Mouse (Mus musculus): ENCODE results near the gene Gm17545.
"Not testable (repeated sequence)": the region's sequence is repeated elsewhere in the genome, so short reads cannot be mapped to it uniquely, and the experiment has no call there.

Gm17545 gene

DNA sequence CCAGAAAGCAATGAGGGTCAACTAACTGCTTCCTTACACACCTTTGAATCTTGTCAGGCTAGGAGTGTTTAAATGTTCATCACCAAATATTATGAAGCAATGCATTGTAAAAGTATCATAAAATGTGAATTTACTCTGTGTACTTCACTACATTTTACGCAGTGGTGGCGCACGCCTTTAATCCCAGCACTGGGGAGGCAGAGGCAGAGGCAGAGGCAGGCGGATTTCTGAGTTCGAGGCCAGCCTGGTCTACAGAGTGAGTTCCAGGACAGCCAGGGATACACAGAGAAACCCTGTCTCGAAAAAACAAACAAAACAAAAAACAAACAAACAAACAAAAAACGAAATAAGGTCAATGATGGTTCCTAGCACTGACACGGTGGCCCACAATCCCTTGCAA is at the start of gene Gm17545:
Gm17545 (plus strand) TSS at position 301 of the 400 bp plus-strand sequence.
- not testable (repeated sequence) for DNase-seq

DNA sequence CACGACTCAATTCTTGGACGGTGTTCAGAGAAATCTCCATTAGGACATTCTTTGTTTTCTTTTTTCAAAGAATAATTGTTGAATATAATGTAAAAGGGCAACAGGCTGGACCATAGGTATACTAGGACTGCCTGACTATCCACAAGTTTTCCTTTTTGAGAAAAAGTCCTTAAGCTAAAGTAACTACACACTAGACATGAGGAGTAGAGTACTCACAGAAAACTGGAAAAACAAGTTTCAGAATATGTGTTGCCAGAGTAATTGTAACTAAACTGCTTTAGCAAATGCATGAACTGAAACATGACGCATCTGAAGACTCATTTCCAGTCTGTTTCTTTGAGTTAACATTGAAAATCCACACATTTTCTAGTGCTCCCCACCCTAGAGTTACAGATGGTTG is 48.7 kb upstream of the Gm17545 start:
- no peak for DNase-seq

DNA sequence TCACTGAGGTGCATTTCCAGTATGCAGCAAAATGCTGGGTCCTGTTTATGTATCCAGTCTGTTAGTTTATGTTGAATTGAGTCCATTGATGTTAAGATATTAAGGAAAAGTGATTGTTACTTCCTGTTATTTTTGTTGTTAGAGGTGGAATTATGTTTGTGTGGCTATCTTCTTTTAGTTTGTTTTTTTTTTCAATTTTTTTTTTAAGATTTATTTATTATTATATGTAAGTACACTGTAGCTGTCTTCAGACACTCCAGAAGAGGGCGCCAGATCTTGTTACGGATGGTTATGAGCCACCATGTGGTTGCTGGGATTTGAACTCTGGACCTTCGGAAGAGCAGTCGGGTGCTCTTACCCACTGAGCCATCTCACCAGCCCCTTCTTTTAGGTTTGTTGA is 46.5 kb upstream of the Gm17545 start:
- DNase-seq: not testable (repeated sequence)

DNA sequence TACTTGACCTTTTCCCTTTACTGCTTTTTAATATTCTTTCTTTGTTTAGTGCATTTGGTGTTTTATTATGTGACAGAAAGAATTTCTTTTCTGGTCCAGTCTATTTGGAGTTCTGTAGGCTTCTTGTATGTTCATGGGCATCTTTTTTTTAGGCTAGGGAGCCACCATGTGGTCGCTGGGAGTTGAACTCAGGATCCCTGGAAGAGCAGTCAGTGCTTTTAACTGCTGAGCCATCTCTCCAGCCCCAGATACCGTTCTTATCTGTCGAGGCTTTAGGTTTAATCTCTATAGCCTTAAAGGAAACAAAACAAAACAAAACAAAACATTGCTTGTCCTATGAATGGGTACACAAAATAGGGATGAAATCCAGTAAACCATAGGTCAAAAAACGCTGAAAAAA is 45.7 kb upstream of the Gm17545 start:
- peak; percentile 16 for DNase-seq

DNA sequence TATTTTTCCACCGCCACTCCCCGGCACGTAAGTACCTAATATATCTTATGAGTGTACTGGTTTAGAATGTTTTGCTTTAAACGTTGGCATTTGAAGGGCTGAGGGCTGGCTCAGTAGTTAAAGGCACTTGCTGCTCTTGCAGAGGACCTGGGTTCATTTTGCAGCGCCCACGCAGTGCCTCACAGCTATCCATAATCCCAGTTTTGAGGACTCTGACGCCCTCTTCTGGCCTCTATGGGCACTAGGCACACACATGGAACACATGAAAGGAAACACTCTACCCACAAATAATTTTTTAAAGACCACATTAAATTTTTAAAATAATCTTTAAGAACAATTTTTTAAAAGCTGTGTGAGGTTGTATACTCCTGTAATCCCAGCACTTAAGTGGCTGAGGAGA is 44.6 kb upstream of the Gm17545 start:
- no peak for DNase-seq

DNA sequence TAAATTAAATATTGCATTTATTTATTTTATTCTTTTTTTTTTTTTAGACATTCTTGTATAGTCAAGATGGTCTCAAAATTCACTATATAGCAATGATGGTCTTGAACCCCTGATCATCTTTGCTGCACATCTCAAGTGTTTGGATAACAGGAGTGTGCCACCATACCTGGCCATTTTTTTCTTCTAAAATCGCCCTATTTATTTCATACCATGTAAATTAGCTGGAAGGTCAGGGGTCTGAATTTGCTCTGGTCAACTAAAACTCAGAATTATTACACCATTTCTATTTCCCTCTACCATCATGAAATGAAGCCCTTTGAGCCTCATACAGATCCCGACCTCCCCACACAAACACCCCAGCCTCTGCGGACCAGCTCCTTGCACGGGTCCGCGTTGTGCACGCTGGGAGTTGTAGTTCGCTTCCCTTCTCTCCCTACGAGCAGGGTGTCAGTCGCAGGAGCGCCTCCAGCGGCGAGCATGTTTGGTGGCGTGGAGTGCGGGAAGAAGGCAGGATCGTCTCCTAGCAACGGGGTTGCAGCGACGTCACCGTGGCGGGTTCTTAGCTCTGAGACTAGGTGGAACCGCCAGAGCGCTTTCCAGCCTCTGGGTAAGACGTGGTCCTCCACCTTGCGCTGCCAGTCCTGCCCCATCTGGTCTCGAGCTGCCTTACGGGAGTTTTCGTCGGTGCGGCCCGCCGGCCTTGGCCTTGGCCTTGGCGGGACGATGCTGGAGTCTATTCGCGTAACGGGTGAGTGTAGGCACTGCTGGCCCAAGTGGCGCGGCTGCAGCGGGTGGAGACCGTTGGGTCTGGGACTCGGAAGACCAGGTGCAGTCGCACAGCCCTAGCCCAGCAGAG is 42.9 kb upstream of the Gm17545 start, which contains the start of gene 9530077C05Rik:
9530077C05Rik (plus strand) TSS at position 512 of the 856 bp plus-strand sequence.
- DNase-seq: peak; percentile 96

DNA sequence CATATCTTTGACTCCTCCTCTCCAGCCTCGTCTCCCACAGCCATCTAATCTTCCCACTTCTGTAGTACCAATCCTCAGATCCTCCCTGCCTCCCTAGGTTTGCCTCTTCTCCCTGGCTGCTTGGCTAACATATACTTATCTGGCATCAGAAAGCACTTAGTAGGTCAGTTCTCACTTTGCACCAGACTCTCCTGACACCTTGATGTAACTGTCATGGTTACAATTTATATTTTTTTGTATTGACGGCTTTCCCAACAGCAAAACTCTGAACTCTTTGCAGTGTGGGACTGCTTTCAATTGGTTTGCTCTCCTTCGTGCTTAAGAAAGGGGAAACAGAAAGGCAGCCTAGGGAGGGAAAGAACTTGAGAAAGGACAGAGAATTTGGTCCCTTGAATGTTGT is 37.9 kb upstream of the Gm17545 start:
- no peak for DNase-seq

DNA sequence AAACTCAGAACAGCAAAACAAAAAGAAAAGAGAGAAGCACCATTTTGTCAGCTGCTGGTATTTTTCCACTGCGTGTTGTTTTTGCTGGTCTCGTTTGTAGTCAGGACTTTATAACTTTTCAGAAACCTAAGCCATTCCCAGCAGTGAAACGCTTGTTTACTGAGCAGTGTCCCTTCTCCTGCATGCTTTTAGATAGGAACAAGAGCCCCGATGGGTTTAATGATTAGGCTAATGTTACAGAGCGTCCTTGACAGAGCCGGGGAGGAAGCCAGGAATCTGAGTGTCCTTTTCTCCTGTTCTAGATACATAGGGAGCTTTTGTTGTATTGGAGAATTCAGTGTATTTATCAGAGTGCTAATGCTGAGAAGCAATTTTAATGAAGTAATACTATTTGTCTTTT is 36.5 kb upstream of the Gm17545 start:
- no peak for DNase-seq

DNA sequence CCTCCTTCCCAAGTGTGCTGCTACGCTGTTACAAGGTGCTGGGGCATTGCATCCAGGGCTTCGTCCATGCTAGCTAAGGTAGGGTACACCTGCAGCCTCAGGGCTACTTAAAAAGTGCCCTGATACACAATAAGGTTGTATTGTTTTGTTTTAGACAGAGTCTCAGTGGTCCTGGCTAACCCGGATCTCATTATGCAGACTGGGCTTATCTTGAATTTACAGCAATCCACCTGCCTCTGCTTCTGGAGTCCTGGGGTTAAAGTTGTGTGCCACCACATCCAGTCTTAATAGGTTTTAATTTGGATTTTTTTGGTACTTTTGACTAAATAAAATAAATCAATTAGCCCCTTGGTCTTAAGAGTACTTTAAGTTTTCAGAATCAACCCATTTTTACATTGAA is 34.2 kb upstream of the Gm17545 start:
- no peak for DNase-seq

DNA sequence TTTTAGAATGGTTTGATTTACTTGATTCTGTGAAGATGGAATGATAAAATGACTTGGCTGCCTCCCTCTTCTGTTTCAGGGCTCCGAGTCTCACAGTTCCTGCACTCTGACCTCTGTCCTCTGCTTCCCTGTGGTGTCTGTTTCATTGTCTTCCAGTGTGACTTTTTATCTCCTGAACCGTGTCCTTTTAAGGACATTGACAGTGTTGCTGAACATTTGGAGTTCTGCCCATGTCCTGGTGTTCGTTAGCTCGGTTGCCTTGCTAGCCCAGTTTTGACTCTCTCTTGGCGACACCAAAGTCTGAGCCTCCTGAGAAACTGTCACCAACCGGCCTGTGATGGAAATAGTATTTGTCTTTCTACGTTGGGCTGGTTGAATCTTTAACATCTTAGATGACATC is 33.6 kb upstream of the Gm17545 start:
- no peak for DNase-seq

DNA sequence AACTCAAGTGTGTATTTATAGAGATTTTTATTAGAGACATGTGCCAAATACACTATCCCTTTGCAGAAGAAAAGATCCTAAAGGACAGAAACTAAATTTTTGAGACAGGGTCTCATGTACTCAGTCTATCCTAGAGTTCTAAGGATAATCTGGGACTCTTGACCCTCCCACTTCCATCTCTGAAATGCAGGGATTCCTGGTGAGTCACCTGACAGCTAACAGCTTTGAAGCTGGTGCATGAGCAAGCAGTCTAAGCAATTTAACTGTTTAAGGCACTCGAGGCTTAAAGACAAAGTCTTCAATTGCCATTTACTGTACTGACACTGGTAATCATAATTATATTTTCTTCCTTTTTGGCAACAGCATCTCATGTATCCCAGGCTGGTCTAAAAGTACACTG is 31.5 kb upstream of the Gm17545 start:
- no peak for DNase-seq

DNA sequence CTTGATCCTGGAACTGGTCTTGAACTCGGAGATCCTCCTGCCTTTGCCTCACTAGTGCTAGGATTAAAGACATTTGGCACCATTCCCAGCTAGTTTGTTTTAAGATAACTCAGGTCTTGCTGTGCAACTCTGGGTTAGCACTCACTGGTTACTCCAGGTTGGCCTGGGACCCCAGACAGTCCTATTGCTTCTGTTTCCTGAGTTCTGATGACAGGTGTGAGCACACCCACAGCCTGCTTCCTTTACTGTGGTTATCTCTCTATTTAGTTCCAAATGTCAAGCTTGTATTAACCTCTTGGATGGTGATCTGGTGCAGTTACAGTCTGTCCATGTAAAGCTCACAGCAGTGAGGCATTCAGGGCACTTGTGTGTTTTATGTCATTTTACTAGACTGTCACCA is 30.6 kb upstream of the Gm17545 start:
- no peak for DNase-seq

DNA sequence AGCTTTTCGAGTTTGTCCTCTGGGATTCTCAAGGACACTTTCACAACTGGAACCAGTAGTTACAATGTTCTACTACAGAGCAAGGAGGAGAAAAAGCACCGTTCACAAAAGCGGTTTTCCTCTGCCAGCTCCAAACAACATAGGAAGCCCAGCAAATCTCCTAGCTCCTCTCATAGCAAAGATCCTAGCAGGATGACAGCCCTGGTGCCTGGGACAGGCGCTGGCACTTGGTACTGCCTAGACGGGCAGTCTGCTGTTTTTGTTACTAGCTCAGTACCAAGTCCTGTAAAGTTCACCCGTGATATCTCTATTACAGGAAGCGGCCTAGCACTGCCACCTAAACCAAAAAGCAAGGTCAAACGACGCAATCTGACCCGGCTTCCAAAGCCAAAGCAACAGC is 29.9 kb upstream of the Gm17545 start:
- no peak for DNase-seq

DNA sequence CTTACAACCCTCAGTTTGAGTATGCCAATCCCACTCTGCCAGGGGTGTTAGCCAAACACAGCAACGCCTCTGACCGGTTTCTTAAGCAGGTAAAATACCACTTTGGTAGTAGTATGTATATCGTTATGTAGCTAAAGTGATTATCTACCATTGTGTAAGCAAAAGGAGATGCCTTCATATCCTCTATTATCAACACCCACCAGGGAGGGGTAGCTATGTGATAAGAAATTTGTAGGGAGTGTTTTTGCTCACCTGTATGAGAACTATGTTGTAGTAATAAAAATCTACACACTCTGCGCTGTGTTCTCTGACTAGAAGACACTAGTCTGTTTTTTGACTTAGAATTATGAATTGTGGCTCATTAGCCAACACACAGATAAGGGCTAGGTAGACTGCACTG is 29.4 kb upstream of the Gm17545 start:
- DNase-seq: no peak

DNA sequence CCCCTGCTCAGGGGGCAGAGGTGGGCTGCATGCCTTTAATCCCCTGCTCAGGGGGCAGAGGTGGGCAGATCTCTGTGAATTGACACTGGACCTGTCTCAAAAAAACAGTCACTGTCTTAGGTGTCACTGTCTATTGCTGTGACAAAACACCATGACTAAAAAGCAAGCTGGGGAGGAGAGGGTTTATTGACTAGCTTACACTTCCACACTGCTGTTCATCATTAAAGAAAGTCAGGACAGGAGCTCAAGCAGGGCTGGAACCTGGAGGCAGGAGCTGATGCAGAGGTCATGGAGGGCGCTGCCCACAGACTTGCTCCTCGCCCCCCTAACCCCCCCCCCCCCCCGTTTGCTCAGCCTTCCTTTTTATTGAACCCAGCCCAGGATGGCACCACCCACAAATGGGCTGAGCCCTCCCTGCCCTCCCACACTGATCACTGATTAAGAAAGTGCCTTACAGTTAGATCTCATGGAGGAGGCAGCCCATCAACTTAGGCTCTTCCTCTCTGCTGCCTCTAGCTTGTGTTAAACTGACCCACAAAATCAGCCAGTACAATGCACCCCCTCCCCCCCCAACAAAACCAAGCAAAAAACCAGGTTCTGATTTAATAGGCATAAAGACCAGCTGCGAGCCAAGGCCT is 25.9 kb upstream of the Gm17545 start:
- no peak for DNase-seq

DNA sequence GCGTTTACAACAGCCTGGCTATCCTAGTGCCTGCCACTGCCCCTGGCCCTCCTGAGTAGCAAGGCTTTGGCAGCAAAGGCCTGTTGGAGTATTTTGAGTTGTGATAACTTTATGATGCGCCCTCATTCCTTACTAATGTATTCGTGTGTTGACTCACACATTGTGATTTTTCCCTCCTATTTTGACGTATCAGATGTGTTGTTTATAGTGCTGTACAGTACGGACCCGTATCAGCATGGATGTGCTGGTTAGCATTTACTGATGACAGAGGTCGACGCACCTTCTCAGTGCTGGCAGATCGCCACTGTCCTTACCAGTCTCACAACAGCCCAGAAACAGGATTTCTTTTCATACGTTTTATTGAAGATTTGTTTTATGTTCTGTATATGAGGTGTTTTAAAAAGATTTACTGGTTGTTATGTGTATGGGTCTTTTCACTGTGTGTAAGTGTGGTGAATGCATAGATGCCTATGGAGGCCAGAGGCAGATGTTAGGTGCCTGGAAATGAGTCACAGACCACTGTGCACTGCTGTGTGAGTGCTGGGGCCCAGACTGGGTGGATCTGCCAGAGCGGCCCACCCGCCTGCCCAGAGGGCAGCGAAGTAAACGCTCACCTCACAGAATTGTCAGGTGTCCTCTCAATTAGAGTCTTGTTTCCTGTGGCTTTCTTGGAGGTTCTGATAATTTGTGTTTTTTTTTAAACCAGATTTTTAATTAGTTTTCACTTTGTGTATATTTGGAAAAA is 25.3 kb upstream of the Gm17545 start:
- DNase-seq: no peak

DNA sequence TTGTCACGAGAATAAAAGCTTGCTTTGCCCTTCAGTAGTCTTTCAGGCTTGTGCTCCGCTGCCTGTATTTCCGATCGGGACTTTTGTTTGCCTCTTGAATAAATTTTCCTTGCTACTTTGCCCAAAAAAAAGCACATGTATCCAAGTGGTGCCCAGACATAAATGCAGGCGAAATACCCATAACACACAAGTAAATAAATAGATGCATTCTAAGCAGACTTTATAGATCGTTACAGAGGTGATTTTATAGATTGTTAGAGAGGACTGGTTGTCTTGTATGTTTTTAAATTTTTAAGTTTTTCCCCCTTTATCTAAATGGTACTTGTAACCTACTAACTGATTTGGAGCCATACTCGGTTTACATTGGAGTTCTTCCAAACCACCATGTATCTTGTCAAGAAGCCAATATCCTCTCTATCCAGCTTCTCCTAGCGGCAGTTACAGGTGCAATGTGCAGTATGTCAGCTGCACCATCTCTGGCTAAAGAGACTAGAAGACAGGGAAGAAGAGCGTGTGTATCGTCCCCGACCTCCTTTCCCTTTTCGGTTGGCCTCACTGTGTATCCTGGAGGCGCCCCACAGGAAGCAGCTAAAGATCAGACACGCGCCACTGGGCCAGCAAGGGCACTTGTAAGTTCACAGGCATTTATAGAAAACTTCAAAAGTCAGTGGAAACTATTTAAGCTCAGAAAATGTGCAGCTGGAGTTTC is 24.4 kb upstream of the Gm17545 start:
- DNase-seq: peak; percentile 9

DNA sequence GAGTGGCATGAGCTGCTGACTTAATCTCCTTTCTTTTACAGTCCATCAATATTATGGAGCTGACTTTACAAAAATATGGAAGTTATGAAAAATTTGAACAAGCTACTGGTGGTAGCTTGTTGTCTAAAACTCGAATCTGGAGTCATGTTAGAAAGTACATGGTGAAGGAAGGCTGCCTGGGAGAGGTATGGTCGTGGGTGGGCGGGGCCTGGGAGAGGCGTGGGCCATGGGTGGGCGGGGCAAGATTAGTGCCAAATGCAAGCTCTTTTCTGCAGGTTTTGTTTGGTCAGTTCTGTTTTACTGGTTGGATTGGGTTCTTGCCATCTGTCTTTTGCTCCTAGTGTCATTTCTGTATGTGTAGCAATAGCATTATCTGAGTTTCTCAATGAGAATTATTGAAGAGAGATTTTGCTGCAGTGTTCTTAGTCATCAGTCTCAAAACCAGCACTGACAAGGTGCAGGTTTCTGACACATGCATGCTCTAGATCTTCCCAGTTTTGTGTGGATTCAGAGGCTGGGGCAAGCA is 23.7 kb upstream of the Gm17545 start:
- DNase-seq: no peak

DNA sequence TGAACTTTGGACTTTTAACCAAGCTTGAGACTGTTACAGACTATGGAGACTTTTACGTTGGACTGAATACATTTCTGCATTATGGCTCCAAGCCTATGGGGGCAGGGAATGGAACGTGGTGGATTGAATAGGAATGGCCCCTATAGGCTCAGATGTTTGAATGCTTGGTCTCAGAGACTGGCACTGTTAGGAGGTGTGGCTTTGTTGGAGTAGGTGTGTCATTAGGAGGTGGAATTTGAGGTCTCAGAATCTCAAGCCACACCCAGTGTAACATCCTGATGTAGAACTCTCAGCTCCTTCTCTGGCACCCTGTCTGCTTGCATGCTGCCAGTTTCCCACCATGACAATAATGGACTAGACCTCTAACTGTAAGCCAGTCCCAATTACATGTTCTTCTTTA is 20.9 kb upstream of the Gm17545 start:
- no peak for DNase-seq

DNA sequence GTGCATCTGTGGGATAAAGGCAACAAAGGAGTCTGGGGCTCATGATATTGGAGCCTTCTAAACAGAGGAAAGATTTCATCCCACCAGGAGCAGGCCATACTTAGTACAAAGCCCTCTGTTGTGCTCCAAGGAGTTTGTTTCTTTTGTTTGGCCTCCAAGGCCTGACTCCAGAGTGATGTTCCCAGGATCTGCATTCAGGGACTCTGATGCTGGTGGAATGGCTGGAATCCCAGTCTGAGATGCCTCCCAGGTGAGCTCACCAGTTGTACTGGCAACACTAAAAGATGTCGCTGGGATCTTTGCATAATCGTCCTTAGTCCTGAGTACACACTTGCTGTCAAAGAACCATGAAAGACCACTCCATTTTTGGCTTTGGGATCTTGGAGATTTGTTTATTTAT is 20.0 kb upstream of the Gm17545 start:
- DNase-seq: no peak

DNA sequence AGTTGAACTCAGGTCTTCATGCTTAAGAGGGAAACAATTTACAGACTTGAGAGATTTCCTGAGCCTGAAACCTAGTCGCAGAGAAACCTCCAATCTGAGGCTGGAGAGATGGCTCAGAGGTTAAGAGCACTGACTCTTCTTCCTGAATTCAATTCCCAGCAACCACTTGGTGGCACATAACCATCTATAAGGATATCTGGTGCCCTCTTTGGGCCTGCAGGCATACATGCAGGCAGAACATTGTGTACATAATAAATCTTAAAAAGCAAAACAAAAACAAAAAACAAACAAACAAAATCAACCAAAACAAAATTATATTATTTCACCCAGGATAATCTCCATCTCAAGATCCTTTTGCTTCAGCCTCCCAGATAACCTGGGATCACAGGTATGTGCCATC is 15.3 kb upstream of the Gm17545 start:
- DNase-seq: no peak

DNA sequence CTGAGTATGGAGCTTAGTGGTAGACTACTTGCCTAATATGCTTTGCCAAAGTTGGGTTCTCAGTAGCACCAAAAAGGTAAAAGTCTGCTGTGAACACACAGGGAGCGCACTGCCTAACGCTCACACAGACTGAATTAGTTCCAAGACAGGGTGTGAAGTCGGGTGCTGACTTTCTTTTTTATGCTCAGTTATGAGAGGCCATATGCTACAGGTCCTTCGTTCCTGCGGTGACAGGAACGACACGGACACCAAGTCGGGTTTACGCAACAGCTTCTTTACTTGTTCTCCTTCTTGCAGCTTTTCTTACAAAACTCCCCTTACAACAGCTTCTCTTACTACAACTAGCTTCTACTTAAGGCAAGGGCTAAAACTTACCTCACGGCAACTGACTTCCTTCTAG is 10.9 kb upstream of the Gm17545 start:
- DNase-seq: no peak

DNA sequence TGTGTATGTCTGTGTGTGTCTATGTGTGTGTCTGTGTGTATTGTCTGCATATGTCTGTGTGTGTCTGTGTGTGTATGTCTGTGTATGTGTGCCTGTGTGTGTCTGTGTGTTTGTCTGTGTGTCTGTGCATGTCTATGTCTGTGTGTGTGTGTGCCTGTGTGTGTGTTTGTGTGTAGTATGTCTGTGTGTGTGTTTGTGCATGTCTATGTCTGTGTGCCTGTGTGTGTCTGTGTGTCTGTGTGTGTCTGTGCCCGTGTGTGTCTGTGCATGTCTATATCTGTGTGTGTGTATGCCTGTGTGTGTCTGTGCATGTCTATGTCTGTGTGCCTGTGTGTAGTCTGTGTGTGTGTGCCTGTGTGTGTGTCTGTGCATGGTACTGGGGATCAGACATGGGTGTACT is 9.0 kb upstream of the Gm17545 start:
- no peak for DNase-seq
